Mouse (Mus musculus) liver, embryonic 14.5 days (tissue): ENCODE measurements around the gene Mtif2. TPM values are rescaled to one million over a fixed set of nuclear protein-coding genes. Genes with fewer than 3 reads are reported as not detected.

Source experiments
- ATAC-seq: fragments of 200-750 bp; cut with Nextera tagmentation; 2 replicates; pipeline ENCODE4 v1.8.0; 2017; ENCODE audit warnings: moderate number of reproducible peaks, mild to moderate bottlenecking, moderate library complexity; ENCODE audit not compliant: insufficient read depth
- DNase-seq, 3 experiments: peaks; one replicate each; pipeline ENCODE4 v3.0.0-alpha.2; 2012 to 2013; ENCODE audit warnings: low read depth in 3 of 3, low spot score in 3 of 3
- H3K27ac ChIP-seq: fragments of 300-500 bp; sonication (generic); 2 replicates; pipeline ENCODE4 v1.5.1; 2014; ENCODE audit warnings: moderate library complexity, mild to moderate bottlenecking, control low read depth, inconsistent platforms
- H3K27me3 ChIP-seq: fragments of 300-500 bp; sonication (generic); 2 replicates; pipeline ENCODE4 v1.6.1; 2014; ENCODE audit warnings: mild to moderate bottlenecking, low read length, moderate library complexity; ENCODE audit not compliant: control insufficient read depth, insufficient read depth
- H3K36me3 ChIP-seq: fragments of 300-500 bp; sonication (generic); replicated peaks from 2 replicates; pipeline ENCODE4 v1.6.1; 2014; ENCODE audit warnings: low read depth; ENCODE audit not compliant: control insufficient read depth, insufficient read depth
- H3K4me1 ChIP-seq, 2 experiments: fragments of 200-500 bp in 1 of 2; fragments of 300-500 bp in 1 of 2; sonication (generic) in 1 of 2; replicated peaks; 2 replicates each; pipeline ENCODE4 v1.6.1; 2012 to 2014; ENCODE audit warnings: antibody characterized with exemption in 1 of 2, inconsistent platforms in 1 of 2, low read length in 1 of 2; ENCODE audit not compliant: control insufficient read depth in 2 of 2, insufficient read depth in 2 of 2
- H3K4me2 ChIP-seq: fragments of 300-500 bp; sonication (generic); 2 replicates; pipeline ENCODE4 v1.6.1; 2014; ENCODE audit warnings: low read depth, mild to moderate bottlenecking, control low read depth, moderate library complexity
- H3K4me3 ChIP-seq, 2 experiments: fragments of 200-500 bp in 1 of 2; fragments of 300-500 bp in 1 of 2; sonication (generic) in 1 of 2; 2 replicates each; pipeline ENCODE4 v1.5.1; 2012 to 2014; ENCODE audit warnings: low read depth in 2 of 2, low read length in 2 of 2, mild to moderate bottlenecking in 2 of 2, control low read depth in 1 of 2, inconsistent platforms in 1 of 2, moderate library complexity in 1 of 2; ENCODE audit not compliant: insufficient read depth in 1 of 2
- H3K9ac ChIP-seq: fragments of 300-500 bp; sonication (generic); replicated peaks from 2 replicates; pipeline ENCODE4 v1.6.1; 2014; ENCODE audit warnings: mild to moderate bottlenecking, control low read depth, moderate library complexity
- H3K9me3 ChIP-seq: fragments of 300-500 bp; sonication (generic); 2 replicates; pipeline ENCODE4 v1.6.1; 2016; ENCODE audit warnings: low read length, mixed read lengths; ENCODE audit not compliant: control insufficient read depth
- CTCF ChIP-seq: IDR thresholded peaks from 2 replicates; pipeline ENCODE4 v1.5.1; 2016; ENCODE audit warnings: antibody characterized with exemption, low read depth, control low read depth
- EP300 ChIP-seq: IDR thresholded peaks from 2 replicates; pipeline ENCODE4 v1.6.1; 2016; ENCODE audit warnings: antibody characterized with exemption, low read depth
- WGBS: fragments of 180-500 bp; shearing (Covaris S2); extraction: QIAGEN DNeasy Blood & Tissue Kit; methylation state at CpG from one replicate; pipeline ENCODE4 v1.1.7; 2014; ENCODE audit not compliant: insufficient replicate concordance; 5-methylcytosine and 5-hydroxymethylcytosine counted together
- polyA plus RNA-seq, 2 experiments: library from polyadenylated mRNA; depleted of rRNA in 1 of 2; stranded (reverse) in 1 of 2; unstranded in 1 of 2; fragments of >200 nt; fragmentation: Nextera tagmentation in 1 of 2; extraction: Ambion mirVana in 1 of 2; gene quantifications; 2 replicates each; pipeline versions ENCODE4 v1.2.1 to v1.2.3; 2012 to 2014

The Mtif2 gene
- polyA plus RNA-seq (2012; rRNA removed) (9.3 and 12.6 TPM in 2 replicates), polyA plus RNA-seq (2014; fragmentation: Nextera tagmentation; extraction: Ambion mirVana) (15.3 and 18.3 TPM in 2 replicates)

DNA sequence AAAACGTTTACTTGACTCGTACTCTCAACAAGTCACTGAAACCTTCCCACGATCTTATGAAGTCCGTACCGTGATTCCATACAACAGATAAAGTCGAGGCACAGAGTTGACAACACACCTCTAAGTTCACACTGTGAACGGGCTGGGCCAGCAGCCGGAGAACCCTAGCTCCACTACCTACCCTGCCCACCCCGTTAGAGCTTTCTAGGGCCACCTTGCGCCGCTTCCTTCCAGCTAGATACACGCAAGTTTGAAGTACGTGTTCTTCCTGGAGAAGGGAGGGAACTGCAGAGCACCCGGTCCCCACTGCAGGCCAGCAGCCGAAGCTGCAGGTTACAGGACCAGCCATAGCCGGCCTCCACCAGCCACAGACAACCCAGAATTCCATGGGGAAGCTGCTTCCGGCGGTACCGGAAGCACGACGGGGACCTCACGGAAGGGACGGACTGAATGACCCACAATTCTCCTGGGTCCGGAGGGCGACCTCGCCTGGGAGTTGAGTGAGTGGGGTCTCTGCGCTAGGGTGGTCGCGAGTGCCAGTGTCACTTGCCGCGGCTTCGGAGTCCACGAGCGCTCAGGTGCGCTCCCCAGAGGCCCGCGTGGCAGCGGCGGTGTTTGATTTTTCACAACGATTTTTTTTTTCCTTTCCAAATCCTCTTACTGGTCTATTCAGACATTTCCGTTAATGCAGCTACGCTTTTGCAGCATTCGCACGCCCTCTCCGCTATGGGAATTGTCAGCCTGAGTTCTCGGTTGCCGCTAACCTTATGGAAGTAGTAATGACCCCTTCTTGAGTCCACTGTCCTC, at the start of gene Mtif2:
Gene Mtif2, plus strand, starts transcription at position 421 of the 807 bp plus-strand sequence.
- H3K4me2 ChIP-seq, result peak within 1 kb of the TSS; percentile 83
- peak within 1 kb of the TSS; percentile 91 for H3K9ac ChIP-seq
- peaks cover 4 to 6% of the 10 kb centered on the region in 2 experiments for H3K4me1 ChIP-seq
- no peaks in the 10 kb centered on the region for H3K9me3 ChIP-seq
- ATAC-seq (peak; percentile 95), DNase-seq (peak; percentile 63 to 76 (median 68))
- H3K27me3 ChIP-seq, result no peaks in the 10 kb centered on the region
- TF ChIP-seq EP300, result peak; percentile 26; the same call in 1 of the 2 replicates
- peak; percentile 41 for TF ChIP-seq CTCF
- peak within 1 kb of the TSS; percentile 83 for H3K27ac ChIP-seq
- peaks cover 10% of the 10 kb centered on the region for H3K36me3 ChIP-seq
- 1% methylated on average over 47 of the region's 47 CpGs for WGBS
- H3K4me3 ChIP-seq, result peak within 1 kb of the TSS; percentile 83 to 92

DNA sequence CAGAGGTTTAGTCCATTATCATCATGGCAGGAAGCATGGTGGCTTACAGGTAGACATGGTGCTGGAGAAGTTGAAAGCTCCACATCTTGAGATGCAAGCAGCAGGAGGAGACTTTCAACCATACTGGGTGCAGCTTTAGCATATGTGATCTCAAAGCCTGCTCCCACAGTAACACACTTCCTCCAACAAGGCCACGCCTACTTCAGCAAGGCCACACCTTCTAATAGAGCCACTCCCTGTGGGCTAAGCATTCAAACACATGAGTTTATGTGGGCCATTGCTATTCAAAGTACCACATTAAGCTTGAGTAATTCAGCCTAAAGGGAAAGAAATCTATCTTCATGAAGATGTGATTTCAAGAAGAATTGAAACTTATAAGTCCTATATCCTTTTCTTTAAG, 33.1 kb upstream of the Mtif2 start:
- H3K4me2 ChIP-seq, result no peak overlapping the region
- whole genome bisulfite sequencing, result 56% methylated on average over 1 of the region's 1 CpGs
- DNase-seq (no peak), ATAC-seq (no peak)
- TF ChIP-seq CTCF, result no peak
- TF ChIP-seq EP300, result no peak
- H3K36me3 ChIP-seq, result no peaks in the 10 kb centered on the region
- no peaks in the 10 kb centered on the region for H3K4me1 ChIP-seq
- H3K27me3 ChIP-seq, result no peaks in the 10 kb centered on the region
- no peak overlapping the region for H3K9ac ChIP-seq
- no peaks in the 10 kb centered on the region for H3K9me3 ChIP-seq
- no peak overlapping the region for H3K27ac ChIP-seq
- H3K4me3 ChIP-seq, result no peak overlapping the region

DNA sequence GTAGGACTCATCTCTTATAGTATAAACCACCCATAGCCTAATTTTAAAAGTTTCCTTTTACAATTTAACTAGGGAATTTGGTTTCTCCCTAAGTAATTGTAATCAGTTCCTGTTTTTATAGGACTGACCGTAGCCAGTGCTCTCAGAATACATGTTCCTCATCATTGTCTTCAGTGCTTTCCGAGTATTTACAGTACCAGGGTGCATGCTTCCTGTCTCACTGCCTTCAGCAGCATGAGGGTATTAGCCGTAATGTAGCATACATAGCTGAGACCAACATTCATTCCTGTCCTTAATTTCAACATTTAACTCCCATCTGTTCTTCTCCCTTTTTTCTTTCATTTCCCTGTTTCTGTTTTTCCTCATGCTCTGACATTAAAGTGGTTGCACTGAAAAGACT, 29.2 kb upstream of the Mtif2 start:
- no peaks in the 10 kb centered on the region for H3K27me3 ChIP-seq
- H3K9me3 ChIP-seq, result no peaks in the 10 kb centered on the region
- 64% methylated on average over 3 of the region's 3 CpGs for WGBS
- no peaks in the 10 kb centered on the region for H3K4me1 ChIP-seq
- DNase-seq (no peak), ATAC-seq (no peak)
- TF ChIP-seq CTCF, result no peak
- TF ChIP-seq EP300, result no peak
- no peak overlapping the region for H3K9ac ChIP-seq
- no peak overlapping the region for H3K4me3 ChIP-seq
- H3K4me2 ChIP-seq, result no peak overlapping the region
- no peak overlapping the region for H3K27ac ChIP-seq
- H3K36me3 ChIP-seq, result no peaks in the 10 kb centered on the region

GRCm38 (mm10) chr11:29503948-29504893, 22.0 kb upstream of the Mtif2 start:
- WGBS, result 54% methylated on average over 10 of the region's 10 CpGs
- H3K9ac ChIP-seq, result no peak overlapping the region
- peak in 2 of 3 experiments; percentile 28 to 49 for DNase-seq
- H3K4me3 ChIP-seq, result no peak overlapping the region
- ATAC-seq, result peak; percentile 90
- H3K9me3 ChIP-seq, result no peaks in the 10 kb centered on the region
- H3K36me3 ChIP-seq, result no peaks in the 10 kb centered on the region
- H3K27ac ChIP-seq, result peak overlapping the region; percentile 20
- H3K4me2 ChIP-seq, result peak overlapping the region; percentile 35; the same call in 1 of the 2 replicates
- TF ChIP-seq CTCF, result no peak
- TF ChIP-seq EP300, result peak; percentile 92
- H3K27me3 ChIP-seq, result no peaks in the 10 kb centered on the region
- peaks cover 13 to 18% of the 10 kb centered on the region in 2 experiments for H3K4me1 ChIP-seq
